Mouse (Mus musculus) left cerebral cortex, adult 2 months (tissue): ENCODE data around the gene Ntrk2. TPM values are rescaled to one million over a fixed set of nuclear protein-coding genes. Genes with fewer than 3 reads are reported as not detected.
"Not testable (repeated sequence)": the region's sequence is repeated elsewhere in the genome, so short reads cannot be mapped to it uniquely, and the experiment has no call there.

Experiments used
- DNase-seq, 2 experiments: peaks; one replicate each; pipeline ENCODE4 v3.0.0; 2021 to 2022; ENCODE audit warnings: low spot score in 2 of 2, mixed read lengths in 1 of 2; ENCODE audit errors: extremely low spot score in 1 of 2
- H3K27ac ChIP-seq: fragments of 200-600 bp; 2 replicates; pipeline ENCODE4 v1.8.1; 2022
- H3K4me3 ChIP-seq: fragments of 200-600 bp; 2 replicates; pipeline ENCODE4 v1.8.1; 2022
- CTCF ChIP-seq: fragments of 200-600 bp; IDR thresholded peaks from 2 replicates; pipeline ENCODE4 v1.8.1; 2022; ENCODE audit warnings: antibody characterized with exemption, mild to moderate bottlenecking, moderate library complexity
- intact Hi-C: fragments of 180-260 bp; cut with DNase I; formaldehyde crosslinking; loops from one replicate; pipeline ENCODE4 v1.15.1; 2025
- total RNA-seq, 2 experiments: library from RNA; stranded (reverse); gene quantifications; 2 replicates each; pipeline ENCODE4 v1.2.3; 2021

Ntrk2 gene
- total RNA-seq, 2 experiments from 2014 or later, result 425 to 426 TPM

- no peak for DNase-seq
- intact Hi-C loops, result no loop called here
These were observed 293.7 kb downstream of the Ntrk2 start for GRCm38 (mm10) chr13:59100086-59100485.

DNA sequence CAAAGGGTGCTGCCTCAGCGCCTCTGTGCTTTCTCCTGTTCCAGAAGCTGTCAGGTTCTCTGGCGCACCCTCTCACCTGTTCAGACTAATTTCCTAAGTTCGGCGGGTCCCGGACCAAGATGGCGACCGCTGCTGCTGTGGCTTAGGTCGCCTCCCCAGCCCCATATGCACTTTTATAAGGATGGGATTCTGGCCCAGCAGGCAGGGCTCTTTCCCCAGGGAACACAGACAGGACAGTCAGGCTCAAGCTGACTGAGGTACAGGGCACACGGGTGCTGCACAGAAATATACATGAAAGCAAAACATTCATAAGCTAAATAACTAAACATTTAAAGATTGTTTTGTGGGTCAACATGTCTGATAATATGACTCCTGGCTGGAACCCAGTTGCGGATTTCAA is 301.4 kb downstream of the Ntrk2 start:
- H3K4me3 ChIP-seq, DNase-seq, intact Hi-C loops: not testable (repeated sequence)
- peak overlapping the region; percentile 80 for H3K27ac ChIP-seq

More at GRCm38 (mm10) chr13:59100086-59100485, 293.7 kb downstream of the Ntrk2 start:
- no peak for TF ChIP-seq CTCF
- H3K4me3 ChIP-seq, result no peak overlapping the region
- H3K27ac ChIP-seq, result peak overlapping the region; percentile 75

- Histone ChIP-seq H3K27ac (peak overlapping the region; percentile 80), H3K4me3 (no peak overlapping the region)
- DNase-seq, result no peak
- intact Hi-C loops, result no loop called here
- no peak for TF ChIP-seq CTCF
These were observed 303.7 kb downstream of the Ntrk2 start for GRCm38 (mm10) chr13:59110107-59110506.

DNA sequence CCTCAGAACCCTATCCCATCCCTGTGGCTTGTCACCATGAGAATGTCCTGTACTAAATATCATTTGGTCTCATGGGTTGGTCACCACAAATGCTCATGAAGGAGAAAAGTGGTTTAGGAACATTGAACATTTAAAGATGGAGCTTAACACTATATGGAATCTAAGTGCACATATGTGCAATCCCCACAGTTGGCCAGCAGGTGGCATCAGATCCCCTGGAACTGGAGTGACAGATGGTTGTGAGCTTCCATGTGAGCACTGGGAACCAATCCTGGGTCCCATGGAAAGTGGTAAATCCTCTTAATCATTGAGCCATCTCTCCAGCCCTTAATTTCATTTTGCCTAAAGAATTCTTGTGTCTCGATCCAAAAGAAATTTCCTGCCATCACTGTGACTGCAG is 308.3 kb downstream of the Ntrk2 start:
- peak; percentile 38 for TF ChIP-seq CTCF
- H3K27ac ChIP-seq, result no peak overlapping the region
- intact Hi-C loops, result no loop called here
- H3K4me3 ChIP-seq, result no peak overlapping the region
- no peak for DNase-seq

DNA sequence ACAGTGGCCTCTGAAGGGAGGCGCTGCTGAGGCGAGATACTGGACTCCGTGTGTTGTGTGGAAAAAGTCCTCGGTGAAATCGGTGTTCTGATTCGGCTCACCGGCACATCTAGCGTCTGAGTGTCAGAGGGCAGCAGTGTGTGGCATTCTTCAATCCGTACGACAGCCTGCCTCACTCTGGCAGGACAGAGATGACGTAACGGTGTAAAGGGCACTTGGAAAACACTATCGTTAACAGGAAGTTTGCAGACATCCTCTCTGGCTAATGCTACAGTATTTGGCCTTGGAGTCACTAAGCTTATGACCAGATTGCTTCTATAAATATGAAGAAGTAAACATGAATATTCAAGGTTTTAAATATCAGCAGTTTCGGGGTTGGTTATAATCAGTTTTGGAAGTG is 309.2 kb downstream of the Ntrk2 start:
- DNase-seq, result no peak
- no peak overlapping the region for H3K27ac ChIP-seq
- intact Hi-C loops, result no loop called here
- TF ChIP-seq CTCF, result no peak
- H3K4me3 ChIP-seq, result no peak overlapping the region

- Histone ChIP-seq H3K4me3 (no peak overlapping the region), H3K27ac (no peak overlapping the region)
- peak; percentile 51 for TF ChIP-seq CTCF
- no peak for DNase-seq
- intact Hi-C loops, result no loop called here
These were observed 310.9 kb downstream of the Ntrk2 start for GRCm38 (mm10) chr13:59117233-59117632.

GRCm38 (mm10) chr13:59119596-59120394 is 313.4 kb downstream of the Ntrk2 start:
- no peak for TF ChIP-seq CTCF
- intact Hi-C loops, result no loop called here
- no peak for DNase-seq
- H3K27ac ChIP-seq, result peak overlapping the region; percentile 53
- no peak overlapping the region for H3K4me3 ChIP-seq

DNA sequence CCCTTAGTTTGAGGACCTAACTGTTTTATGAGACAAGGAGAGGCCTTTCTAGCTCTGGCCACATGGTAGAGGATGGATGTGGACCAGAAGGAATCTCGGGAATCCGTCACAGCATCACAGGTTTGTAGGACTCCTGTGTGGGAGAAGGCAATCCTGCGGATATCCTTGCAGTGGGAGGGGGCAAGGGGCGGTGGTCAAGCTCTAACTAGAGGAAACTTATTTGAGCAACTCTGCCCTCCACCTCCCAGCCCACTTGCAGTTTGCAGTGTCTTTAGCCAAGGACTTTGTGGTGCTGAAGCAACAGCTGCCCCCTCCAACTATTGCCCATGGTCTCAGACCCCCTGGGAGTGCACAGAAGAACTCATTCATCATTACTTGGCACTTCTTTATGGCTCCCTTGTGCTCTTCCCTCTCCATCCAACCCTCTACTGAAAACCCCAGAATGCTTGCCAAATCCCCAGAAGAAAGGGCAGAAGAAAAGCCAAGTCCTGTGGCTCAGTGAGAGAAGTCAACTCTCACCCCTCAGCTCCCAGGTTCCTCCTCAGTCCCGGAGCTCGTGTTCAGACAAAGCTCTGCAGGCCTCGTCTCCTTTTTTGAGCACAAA is 336.9 kb downstream of the Ntrk2 start:
- Histone ChIP-seq H3K4me3 (no peak overlapping the region), H3K27ac (peak overlapping the region; percentile 90)
- DNase-seq, result no peak
- intact Hi-C loops, result loop anchor here (1.0 kb wide), 1 partner anchor 63 kb away; no protein-coding TSS in a partner anchor
- no peak for TF ChIP-seq CTCF

DNA sequence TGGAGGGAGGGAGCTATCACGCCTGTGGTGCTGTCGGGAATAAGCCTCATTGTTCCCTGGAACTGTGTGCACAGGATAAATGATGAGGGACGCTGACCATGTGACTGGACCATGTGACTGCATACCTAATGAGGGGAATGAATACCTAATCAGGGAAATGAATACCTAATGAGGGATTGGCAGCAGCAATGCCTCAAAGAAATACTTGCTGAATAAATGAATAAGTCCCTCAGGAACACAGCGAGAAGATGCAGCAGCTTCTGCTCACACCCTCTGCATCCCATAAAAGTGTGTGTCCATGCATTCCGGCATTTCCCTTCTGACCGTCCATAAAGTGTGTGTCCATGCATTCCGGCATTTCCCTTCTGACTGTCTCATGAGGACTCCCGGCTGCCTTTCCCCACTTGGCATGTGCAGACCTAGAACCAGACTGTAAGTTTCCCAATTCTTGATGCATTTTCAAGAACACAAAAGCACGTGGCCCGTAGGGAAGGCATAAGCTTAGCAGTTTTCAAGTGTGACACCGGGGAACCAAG is 338.0 kb downstream of the Ntrk2 start:
- no peak overlapping the region for H3K4me3 ChIP-seq
- peak overlapping the region; percentile 90 for H3K27ac ChIP-seq
- TF ChIP-seq CTCF, result no peak
- DNase-seq, result peak in 1 of 2 experiments; percentile 48
- intact Hi-C loops, result loop anchor here (1.0 to 2.0 kb wide), 2 partner anchors 36 to 337 kb away; no protein-coding TSS in a partner anchor

DNA sequence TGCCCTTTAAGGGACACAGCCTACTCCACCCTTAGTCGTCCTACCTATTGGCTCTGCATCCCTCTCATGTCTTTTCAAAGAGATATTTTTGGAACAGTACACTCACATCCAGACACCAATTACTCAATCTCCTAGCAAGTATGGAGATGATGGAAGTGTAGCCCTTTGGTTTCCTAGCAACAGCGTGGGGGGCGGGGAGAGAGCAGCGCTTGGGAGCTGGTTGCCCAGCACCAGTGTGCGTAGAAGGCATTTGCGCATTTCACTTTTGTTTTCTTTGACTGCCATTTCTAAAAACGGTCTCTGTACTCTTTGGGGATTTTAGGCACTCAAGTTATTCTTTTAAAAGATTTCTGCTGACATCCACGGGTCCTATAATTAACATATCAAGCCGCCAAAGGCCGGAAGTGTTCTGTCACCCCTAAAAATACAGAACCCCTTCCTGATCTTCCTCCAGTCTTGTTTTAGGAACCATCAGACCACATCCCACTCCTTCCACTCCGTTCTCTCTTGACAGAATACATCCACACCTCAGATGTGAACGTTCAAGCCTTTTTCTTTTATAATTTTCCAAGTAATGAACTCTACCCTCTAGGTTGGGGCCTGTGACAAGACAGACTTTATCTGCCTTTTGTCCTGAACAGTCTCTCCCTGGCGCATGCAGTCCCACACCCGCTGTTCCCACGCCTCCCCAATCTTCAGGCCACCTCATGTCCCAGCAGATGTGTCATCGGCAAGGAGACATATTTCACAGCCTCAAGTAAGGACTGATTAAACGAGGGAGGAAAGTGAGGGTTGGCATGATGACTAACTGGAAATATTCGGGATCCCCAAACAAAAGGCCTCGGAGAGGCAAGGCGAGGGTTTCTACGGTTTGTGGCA is 339.5 kb downstream of the Ntrk2 start:
- intact Hi-C loops, result loop anchor here (1.0 to 5.0 kb wide), 5 partner anchors 35 to 141 kb away; no protein-coding TSS in a partner anchor
- DNase-seq, result peak; percentile 91 to 92
- no peak overlapping the region for H3K4me3 ChIP-seq
- peak overlapping the region; percentile 90 for H3K27ac ChIP-seq
- TF ChIP-seq CTCF, result no peak

DNA sequence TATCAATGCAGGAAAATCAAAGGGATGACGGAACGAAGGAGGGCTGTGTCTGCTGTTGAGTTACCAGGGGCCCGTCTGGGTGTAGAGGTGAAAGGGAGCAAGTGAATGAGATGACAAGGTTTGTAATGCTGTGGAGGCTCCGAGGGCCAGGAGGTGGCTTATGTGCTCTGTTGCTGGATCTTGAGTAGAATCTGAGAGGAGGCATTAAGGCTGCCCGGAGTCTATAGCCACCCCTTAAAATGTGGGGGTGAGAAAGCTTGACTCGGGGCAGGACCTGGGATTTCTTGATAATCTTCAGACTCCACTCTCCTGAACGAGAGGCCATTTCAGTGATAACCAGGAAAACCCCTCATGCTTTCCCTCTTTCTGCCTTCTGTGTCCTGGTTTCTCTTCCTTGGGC is 340.2 kb downstream of the Ntrk2 start:
- no peak overlapping the region for H3K4me3 ChIP-seq
- no peak for DNase-seq
- peak overlapping the region; percentile 90 for H3K27ac ChIP-seq
- intact Hi-C loops, result loop anchor here (1.0 to 5.0 kb wide), 4 partner anchors 54 to 141 kb away; no protein-coding TSS in a partner anchor
- TF ChIP-seq CTCF, result no peak
